Mouse (Mus musculus) ES-E14 (cell line): ENCODE data around the gene Fndc4.

ENCODE experiments used
- CHD2 ChIP-seq: IDR thresholded peaks from 2 replicates; pipeline ENCODE4 v1.6.1; 2014; ENCODE audit warnings: mild to moderate bottlenecking, low read depth, low read length, inconsistent platforms
- MAFK ChIP-seq: IDR thresholded peaks from 2 replicates; pipeline ENCODE4 v1.6.1; 2014; ENCODE audit warnings: mild to moderate bottlenecking, low read depth, low read length, inconsistent platforms; ENCODE audit not compliant: insufficient read depth
- ZC3H11A ChIP-seq: IDR thresholded peaks from 2 replicates; pipeline ENCODE4 v1.6.1; 2012; ENCODE audit warnings: low read depth, mild to moderate bottlenecking, inconsistent platforms, low read length, borderline replicate concordance

- no peak for TF ChIP-seq MAFK
- no peak for TF ChIP-seq CHD2
- no peak for TF ChIP-seq ZC3H11A
Observed at GRCm38 (mm10) chr5:31254901-31255300, 41.0 kb downstream of the Fndc4 start.
